ENCODE assay signal across 8 mouse cellular contexts in the genomic region with DNA sequence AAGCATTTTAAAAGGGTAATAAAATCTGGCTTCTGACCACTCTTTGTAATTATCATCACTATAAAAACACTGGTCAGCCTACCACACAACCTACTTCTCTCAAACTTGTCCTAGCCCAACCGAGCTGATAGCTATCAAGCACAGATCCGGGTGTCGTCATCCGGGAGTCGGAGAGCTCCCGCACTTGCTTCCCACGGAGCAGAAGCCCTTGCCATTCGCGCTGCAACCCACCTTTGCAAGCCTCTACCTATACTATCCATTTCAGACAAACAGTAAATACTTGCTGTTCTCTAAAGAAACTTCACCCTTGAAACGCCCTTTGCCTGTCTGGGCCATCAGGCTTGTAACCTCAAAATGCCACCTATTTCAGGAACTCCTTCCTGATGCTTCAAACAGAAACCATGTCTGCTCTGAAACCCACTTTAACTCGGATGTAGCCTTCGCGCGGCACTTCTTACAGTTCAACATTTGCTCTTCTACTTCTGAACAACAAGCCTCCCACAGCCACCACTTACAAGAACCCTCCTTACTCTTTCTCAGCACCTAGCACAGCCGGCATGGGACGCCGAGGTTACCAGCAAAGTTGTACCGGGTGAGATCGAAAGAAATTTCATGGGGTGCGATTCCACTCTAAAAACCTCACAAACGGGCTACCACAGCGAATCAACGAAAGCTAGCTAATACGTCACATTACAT. TPM values are rescaled to one million over a fixed set of nuclear protein-coding genes. Genes with fewer than 3 reads are reported as not detected.
A peak's percentile ranks its signal among the peaks of the same experiment; 100 is the strongest.
DNase-seq lines count a peak whose midpoint lies in the region; ATAC-seq and TF ChIP-seq lines count a peak whose summit lies in the region.

No protein-coding gene starts in this region.

- no peak for TF ChIP-seq POLR2A in lung, adult 2 months (IDR thresholded peaks at IDR 0.05; ENCODE audit: borderline replicate concordance, extremely low read depth, low read depth, low read length)

- H3K4me1 ChIP-seq in lung, adult 2 months (ENCODE audit: control insufficient read depth, insufficient read depth, low read length): no peaks in the 10 kb centered on the region; the same call in 1 of the 2 replicates
- H3K4me1 ChIP-seq in forebrain, embryonic 14.5 days (ENCODE audit: control insufficient read depth, insufficient read depth, low read length): no peaks in the 10 kb centered on the region
- no peaks in the 10 kb centered on the region for H3K4me1 ChIP-seq in intestine, postnatal 0 days (replicated peaks; ENCODE audit: control insufficient read depth, insufficient read depth, low read length)
- no peaks in the 10 kb centered on the region for H3K4me1 ChIP-seq in lung, embryonic 14.5 days (ENCODE audit: insufficient read depth)

- 32% methylated on average over 24 of the region's 24 CpGs for WGBS in lung, adult 2 months
- 29% methylated on average over 24 of the region's 24 CpGs for WGBS in forebrain, embryonic 14.5 days
- WGBS in intestine, postnatal 0 days: 22% methylated on average over 24 of the region's 24 CpGs
- 12% methylated on average over 24 of the region's 24 CpGs for WGBS in lung, embryonic 14.5 days

- peak; percentile 9 for DNase-seq in lung, adult 2 months
- DNase-seq in lung, postnatal 25 days (ENCODE audit: low spot score): no peak
- peak; percentile 3 for DNase-seq in adrenal gland, postnatal 25 days
- no peak for DNase-seq in forebrain, embryonic 14.5 days (ENCODE audit: low spot score)
- peak; percentile 25 for DNase-seq in lung, embryonic 14.5 days
- DNase-seq in retina, postnatal 1 day: peak; percentile 22
- DNase-seq in frontal cortex, postnatal 25 days (ENCODE audit: low spot score in 2 of 2): no peak

- H3K4me3 ChIP-seq in lung, adult 2 months (replicated peaks; ENCODE audit: extremely low read depth, low read depth, low read length): peak overlapping the region; percentile 80
- H3K4me3 ChIP-seq in forebrain, embryonic 14.5 days (ENCODE audit: low read depth, low read length): peak overlapping the region; percentile 55
- peak overlapping the region; percentile 55 for H3K4me3 ChIP-seq in intestine, postnatal 0 days (ENCODE audit: low read depth, low read length)
- peak overlapping the region; percentile 60 for H3K4me3 ChIP-seq in lung, embryonic 14.5 days (ENCODE audit: low read depth, low read length)

- H3K36me3 ChIP-seq in forebrain, embryonic 14.5 days (ENCODE audit: control insufficient read depth, insufficient read depth, low read length): no peaks in the 10 kb centered on the region
- H3K36me3 ChIP-seq in intestine, postnatal 0 days (ENCODE audit: control insufficient read depth, insufficient read depth): no peaks in the 10 kb centered on the region
- H3K36me3 ChIP-seq in lung, embryonic 14.5 days (ENCODE audit: insufficient read depth): no peaks in the 10 kb centered on the region

- H3K9ac ChIP-seq in forebrain, embryonic 14.5 days (ENCODE audit: low read length): peak overlapping the region; percentile 88
- peak overlapping the region; percentile 94 for H3K9ac ChIP-seq in intestine, postnatal 0 days (ENCODE audit: low read depth, low read length)
- H3K9ac ChIP-seq in lung, embryonic 14.5 days: peak overlapping the region; percentile 94

- H3K27ac ChIP-seq in forebrain, embryonic 14.5 days (ENCODE audit: low read depth, low read length): peak overlapping the region; percentile 99; the same call in 1 of the 2 replicates
- peak overlapping the region; percentile 99 for H3K27ac ChIP-seq in intestine, postnatal 0 days (ENCODE audit: low read depth, low read length)
- peak overlapping the region; percentile 99 for H3K27ac ChIP-seq in lung, embryonic 14.5 days (ENCODE audit: low read depth)

- TF ChIP-seq CTCF in lung, adult 2 months (IDR thresholded peaks at IDR 0.05; ENCODE audit: insufficient read depth, low read length): no peak
- no peak for TF ChIP-seq CTCF in intestine, postnatal 0 days (IDR thresholded peaks at IDR 0.05; ENCODE audit: low read depth)
- TF ChIP-seq CTCF in lung, embryonic 14.5 days (IDR thresholded peaks at IDR 0.05; ENCODE audit: low read depth): no peak

- peak overlapping the region; percentile 65 for H3K4me2 ChIP-seq in forebrain, embryonic 14.5 days (ENCODE audit: low read length)
- H3K4me2 ChIP-seq in intestine, postnatal 0 days (replicated peaks; ENCODE audit: low read depth): peak overlapping the region; percentile 64
- H3K4me2 ChIP-seq in lung, embryonic 14.5 days: peak overlapping the region; percentile 69

- ATAC-seq in forebrain, embryonic 14.5 days: no peak
- ATAC-seq in intestine, postnatal 0 days: no peak
- ATAC-seq in lung, embryonic 14.5 days (ENCODE audit: insufficient read depth): no peak

- no peaks in the 10 kb centered on the region; the same call in 1 of the 2 replicates for H3K9me3 ChIP-seq in forebrain, embryonic 14.5 days (replicated peaks; ENCODE audit: control insufficient read depth, low read length)
- no peaks in the 10 kb centered on the region for H3K9me3 ChIP-seq in intestine, postnatal 0 days (ENCODE audit: control insufficient read depth)
- no peaks in the 10 kb centered on the region; the same call in 1 of the 2 replicates for H3K9me3 ChIP-seq in lung, embryonic 14.5 days (ENCODE audit: low read depth, low read length)

- no peaks in the 10 kb centered on the region for H3K27me3 ChIP-seq in forebrain, embryonic 14.5 days (replicated peaks; ENCODE audit: control insufficient read depth, insufficient read depth, low read length)
- H3K27me3 ChIP-seq in intestine, postnatal 0 days (replicated peaks; ENCODE audit: control insufficient read depth, insufficient read depth, low read length): no peaks in the 10 kb centered on the region
- no peaks in the 10 kb centered on the region for H3K27me3 ChIP-seq in lung, embryonic 14.5 days (ENCODE audit: insufficient read depth, low read length)

RNA-seq across cellular contexts. Expression of a gene that starts 2.2 kb away (rescaled TPM):
- polyA plus RNA-seq in lung, adult 2 months (2012; rRNA removed): 3.7 and 7.2 TPM in 2 replicates
- 37.4 and 39.4 TPM in 2 replicates for total RNA-seq in adrenal gland, postnatal 25 days (2021)
- 26.0 and 38.8 TPM in 2 replicates for polyA plus RNA-seq in forebrain, embryonic 14.5 days (2014; fragmentation: Nextera tagmentation; extraction: Ambion mirVana)
- 13.2 and 13.8 TPM in 2 replicates for polyA plus RNA-seq in intestine, postnatal 0 days (2015; fragmentation: Nextera tagmentation; extraction: Ambion mirVana)
- 32.2 and 37.5 TPM in 2 replicates for polyA plus RNA-seq in lung, embryonic 14.5 days (2014; fragmentation: Nextera tagmentation; extraction: Ambion mirVana)

Comparison
In these comparisons a context has a peak if more than half of its experiments do, and no peak if none do; other contexts are left out.
1. DNase-seq: peak in lung, adult 2 months (single experiment), adrenal gland, postnatal 25 days (single experiment), lung, embryonic 14.5 days (single experiment) and retina, postnatal 1 day (single experiment); none in lung, postnatal 25 days (single experiment), forebrain, embryonic 14.5 days (single experiment) and frontal cortex, postnatal 25 days (0 of 2).
2. Peak in every context shown above with its lines, with median percentiles within 50 percentile points of each other: H3K4me3 ChIP-seq, H3K27ac ChIP-seq, H3K4me2 ChIP-seq and H3K9ac ChIP-seq.